8 mouse cellular contexts compared by ENCODE assay signal in the genomic region with DNA sequence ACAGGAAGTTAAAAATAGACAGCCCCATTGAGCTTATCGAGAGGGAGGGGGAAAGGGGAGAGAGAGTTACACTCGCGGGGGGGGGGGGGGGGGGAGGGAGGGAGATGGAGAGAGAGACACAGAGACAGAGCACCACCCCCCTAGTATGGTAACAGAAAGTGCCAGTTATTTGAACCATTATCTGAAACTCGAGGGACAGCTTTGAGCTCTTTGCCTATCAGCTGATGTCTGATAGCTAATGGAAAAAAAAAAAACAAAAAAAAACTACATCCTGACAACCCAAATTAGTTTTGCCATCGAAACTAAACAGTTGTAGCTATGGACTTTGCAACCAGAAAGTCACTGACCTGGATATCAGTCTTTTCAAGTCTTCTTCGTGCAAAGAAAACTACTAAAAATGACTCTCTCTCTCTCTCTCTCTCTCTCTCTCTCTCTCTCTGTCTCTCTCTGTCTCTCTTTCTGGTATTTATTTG. TPM values are rescaled to one million over a fixed set of nuclear protein-coding genes. Genes with fewer than 3 reads are reported as not detected.
DNase-seq lines count a peak whose midpoint lies in the region; ATAC-seq and TF ChIP-seq lines count a peak whose summit lies in the region.

A gene (minus strand): TSS at position 4 of the 473 bp plus-strand sequence.

- TF ChIP-seq POLR2A in cortical plate, adult 2 months (IDR thresholded peaks at IDR 0.05; ENCODE audit: extremely low read depth, insufficient read depth, low read length): no peak

- peak within 1 kb of the TSS; percentile 92 for H3K27ac ChIP-seq in kidney, embryonic 16.5 days (ENCODE audit: low read length)
- H3K27ac ChIP-seq in cortical plate, adult 2 months (ENCODE audit: insufficient read depth, low read length): peak within 1 kb of the TSS; percentile 84
- H3K27ac ChIP-seq in heart, postnatal 0 days (ENCODE audit: low read depth): peak within 1 kb of the TSS; percentile 98
- H3K27ac ChIP-seq in limb, embryonic 12.5 days: peak within 1 kb of the TSS; percentile 56; the same call in 1 of the 2 replicates
- peak within 1 kb of the TSS; percentile 59 for H3K27ac ChIP-seq in stomach, embryonic 14.5 days (ENCODE audit: low read length)

- ATAC-seq in kidney, embryonic 16.5 days (ENCODE audit: low FRiP score, low TSS enrichment): no peak
- no peak for ATAC-seq in heart, postnatal 0 days (ENCODE audit: insufficient read depth, low read depth)
- no peak; the same call in 1 of the 2 replicates for ATAC-seq in limb, embryonic 12.5 days (ENCODE audit: insufficient number of reproducible peaks, insufficient read depth, low FRiP score, low TSS enrichment, low read depth)
- no peak for ATAC-seq in stomach, embryonic 14.5 days (ENCODE audit: insufficient number of reproducible peaks, insufficient read depth, low FRiP score, low read depth)

- no peak for TF ChIP-seq CTCF in cortical plate, adult 2 months (IDR thresholded peaks at IDR 0.05; ENCODE audit: extremely low read depth, insufficient read depth, low read length)
- TF ChIP-seq CTCF in heart, postnatal 0 days (IDR thresholded peaks at IDR 0.05; ENCODE audit: low read depth): no peak

- H3K4me3 ChIP-seq in kidney, embryonic 16.5 days (ENCODE audit: low read length): peak within 1 kb of the TSS; percentile 47
- peak within 1 kb of the TSS; percentile 38 for H3K4me3 ChIP-seq in cortical plate, adult 2 months (ENCODE audit: insufficient read depth, low read length)
- H3K4me3 ChIP-seq in heart, postnatal 0 days (ENCODE audit: low read depth, low read length): peak within 1 kb of the TSS; percentile 76
- H3K4me3 ChIP-seq in limb, embryonic 12.5 days (replicated peaks): peak within 1 kb of the TSS; percentile 51
- H3K4me3 ChIP-seq in stomach, embryonic 14.5 days (ENCODE audit: low read depth, low read length): peak within 1 kb of the TSS; percentile 38

- peaks cover 30% of the 10 kb centered on the region for H3K4me1 ChIP-seq in kidney, embryonic 16.5 days (ENCODE audit: insufficient read depth, low read length)
- no peaks in the 10 kb centered on the region; the same call in 1 of the 2 replicates for H3K4me1 ChIP-seq in cortical plate, adult 2 months (ENCODE audit: control insufficient read depth, insufficient read depth, low read length)
- peaks cover 52% of the 10 kb centered on the region for H3K4me1 ChIP-seq in heart, postnatal 0 days (ENCODE audit: control insufficient read depth, insufficient read depth)
- peaks cover 34% of the 10 kb centered on the region for H3K4me1 ChIP-seq in limb, embryonic 12.5 days (replicated peaks)
- peaks cover 18% of the 10 kb centered on the region for H3K4me1 ChIP-seq in stomach, embryonic 14.5 days (ENCODE audit: control insufficient read depth, insufficient read depth, low read length)

- 5% methylated on average over 4 of the region's 6 CpGs for WGBS in kidney, embryonic 16.5 days
- WGBS in heart, postnatal 0 days: 0% methylated on average over 5 of the region's 6 CpGs
- WGBS in limb, embryonic 12.5 days: 22% methylated on average over 4 of the region's 6 CpGs
- WGBS in stomach, embryonic 14.5 days: 1% methylated on average over 5 of the region's 6 CpGs

- DNase-seq in kidney, postnatal 14 days: no peak
- DNase-seq in heart, postnatal 0 days (ENCODE audit: low spot score): peak; percentile 94
- DNase-seq in yolk sac, embryonic 10.5 days (ENCODE audit: low spot score): no peak
- no peak for DNase-seq in testis, postnatal 10 days (ENCODE audit: low spot score)

- no peak for TF ChIP-seq EP300 in heart, postnatal 0 days (IDR thresholded peaks at IDR 0.05; ENCODE audit: low read depth)

- no peaks in the 10 kb centered on the region for H3K27me3 ChIP-seq in kidney, embryonic 16.5 days (ENCODE audit: insufficient read depth, low read length)
- no peaks in the 10 kb centered on the region for H3K27me3 ChIP-seq in heart, postnatal 0 days (ENCODE audit: control insufficient read depth, insufficient read depth, low read length)
- peaks cover 3% of the 10 kb centered on the region; the same call in 1 of the 2 replicates for H3K27me3 ChIP-seq in limb, embryonic 12.5 days
- no peaks in the 10 kb centered on the region for H3K27me3 ChIP-seq in stomach, embryonic 14.5 days (ENCODE audit: control insufficient read depth, insufficient read depth, low read length)

- peak within 1 kb of the TSS; percentile 66 for H3K9ac ChIP-seq in kidney, embryonic 16.5 days (replicated peaks; ENCODE audit: low read length)
- H3K9ac ChIP-seq in heart, postnatal 0 days (replicated peaks; ENCODE audit: low read depth, low read length): peak within 1 kb of the TSS; percentile 82
- peak within 1 kb of the TSS; percentile 69 for H3K9ac ChIP-seq in limb, embryonic 12.5 days (replicated peaks)
- H3K9ac ChIP-seq in stomach, embryonic 14.5 days (replicated peaks; ENCODE audit: low read depth, low read length): 0 out of 2 replicates have a peak within 1 kb of the TSS, but pooled peaks have one; percentile 22

- H3K9me3 ChIP-seq in kidney, embryonic 16.5 days (ENCODE audit: low read length): no peaks in the 10 kb centered on the region
- H3K9me3 ChIP-seq in heart, postnatal 0 days (replicated peaks; ENCODE audit: control insufficient read depth, low read length): no peaks in the 10 kb centered on the region
- no peaks in the 10 kb centered on the region for H3K9me3 ChIP-seq in limb, embryonic 12.5 days
- no peaks in the 10 kb centered on the region for H3K9me3 ChIP-seq in stomach, embryonic 14.5 days (ENCODE audit: control insufficient read depth, low read depth, low read length)

- H3K4me2 ChIP-seq in kidney, embryonic 16.5 days (replicated peaks; ENCODE audit: low read depth, low read length): peak within 1 kb of the TSS; percentile 80
- peak within 1 kb of the TSS; percentile 82 for H3K4me2 ChIP-seq in heart, postnatal 0 days (ENCODE audit: low read depth, low read length)
- H3K4me2 ChIP-seq in limb, embryonic 12.5 days: peak within 1 kb of the TSS; percentile 88
- peak within 1 kb of the TSS; percentile 72 for H3K4me2 ChIP-seq in stomach, embryonic 14.5 days (replicated peaks; ENCODE audit: low read depth, low read length)

- H3K36me3 ChIP-seq in kidney, embryonic 16.5 days (ENCODE audit: insufficient read depth, low read length): no peaks in the 10 kb centered on the region
- H3K36me3 ChIP-seq in heart, postnatal 0 days (replicated peaks; ENCODE audit: control insufficient read depth, insufficient read depth, low read length): peaks cover 21% of the 10 kb centered on the region
- H3K36me3 ChIP-seq in limb, embryonic 12.5 days: no peaks in the 10 kb centered on the region
- H3K36me3 ChIP-seq in stomach, embryonic 14.5 days (ENCODE audit: control insufficient read depth, insufficient read depth, low read length): no peaks in the 10 kb centered on the region; the same call in 1 of the 2 replicates

RNA-seq across cellular contexts. Expression of the gene that starts here (rescaled TPM):
- 10.6 and 11.8 TPM in 2 replicates for polyA plus RNA-seq in kidney, embryonic 16.5 days (2015; fragmentation: Nextera tagmentation; extraction: Ambion mirVana)
- polyA plus RNA-seq in cortical plate, adult 2 months (2012; rRNA removed): 11.2 and 12.6 TPM in 2 replicates
- total RNA-seq in heart, postnatal 0 days (2014; rRNA removed; ENCODE audit: low replicate concordance): 162 and 219 TPM in 2 replicates
- polyA plus RNA-seq in heart, postnatal 0 days (2015; fragmentation: Nextera tagmentation; extraction: Ambion mirVana): 135 and 139 TPM in 2 replicates
- polyA plus RNA-seq in limb, embryonic 12.5 days (2016; fragmentation: Nextera tagmentation; extraction: Ambion mirVana): 12.3 and 13.8 TPM in 2 replicates
- 11.2 and 14.6 TPM in 2 replicates for polyA plus RNA-seq in stomach, embryonic 14.5 days (2014; fragmentation: Nextera tagmentation; extraction: Ambion mirVana)

Comparison
In these comparisons a context has a peak if more than half of its experiments do, and no peak if none do; other contexts are left out.
1. H3K9ac ChIP-seq: peak in every context shown above with its lines; median percentile 82 in heart, postnatal 0 days; 69 in limb, embryonic 12.5 days; 66 in kidney, embryonic 16.5 days; 22 in stomach, embryonic 14.5 days.